8 mouse cellular contexts compared by ENCODE assay signal in the genomic region with DNA sequence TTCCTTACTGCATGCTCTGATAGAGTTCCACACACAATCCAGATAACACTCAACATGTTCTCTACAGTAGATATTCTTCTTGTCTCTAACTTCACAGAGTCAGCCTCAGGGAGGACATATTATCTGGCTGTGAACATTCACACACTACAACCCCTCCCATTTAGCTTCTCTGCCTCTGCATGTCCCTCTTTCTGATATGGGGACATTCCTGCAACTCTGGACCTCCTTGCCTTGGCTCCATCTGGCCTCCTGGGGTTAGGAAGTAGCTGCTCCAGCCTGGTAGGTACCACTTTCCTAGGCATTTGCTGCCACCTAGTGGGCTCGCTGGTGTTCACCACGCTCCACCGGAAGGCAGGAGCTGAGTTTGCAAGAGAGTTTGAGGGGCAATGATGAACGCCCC. TPM values are rescaled to one million over a fixed set of nuclear protein-coding genes. Genes with fewer than 3 reads are reported as not detected.
DNase-seq lines count a peak whose midpoint lies in the region; TF ChIP-seq lines count a peak whose summit lies in the region.

No protein-coding gene starts in this region.

- H3K4me3 ChIP-seq in cerebellum, adult 2 months (replicated peaks; ENCODE audit: insufficient read depth, low read depth, low read length): no peak overlapping the region
- no peak overlapping the region for H3K4me3 ChIP-seq in hindbrain, embryonic 10.5 days

- peaks cover 13% of the 10 kb centered on the region for H3K36me3 ChIP-seq in hindbrain, embryonic 10.5 days

- H3K9me3 ChIP-seq in hindbrain, embryonic 10.5 days: no peaks in the 10 kb centered on the region

- DNase-seq in Muller cell, postnatal 12 days (ENCODE audit: inconsistent ontology term): peak; percentile 69
- peak; percentile 77 to 83 for DNase-seq in cerebellum, adult 2 months
- DNase-seq in forelimb bud, embryonic 11.5 days (ENCODE audit: low read depth, low spot score): peak; percentile 88
- DNase-seq in hindbrain, embryonic 10.5 days (ENCODE audit: low spot score): peak; percentile 88
- peak; percentile 73 for DNase-seq in layer of hippocampus, adult 9-11 months
- peak; percentile 68 for DNase-seq in lung, postnatal 25 days (ENCODE audit: low spot score)
- DNase-seq in retina, postnatal 7 days (ENCODE audit: low read depth, low spot score): peak; percentile 71
- peak; percentile 75 for DNase-seq in urinary bladder, postnatal 25 days (ENCODE audit: low spot score)

- no peak overlapping the region for H3K27ac ChIP-seq in cerebellum, adult 2 months (ENCODE audit: insufficient read depth, low read length)
- no peak overlapping the region for H3K27ac ChIP-seq in hindbrain, embryonic 10.5 days

- 0% methylated on average over 4 of the region's 4 CpGs for WGBS in cerebellum, adult 2 months
- 2% methylated on average over 4 of the region's 4 CpGs for WGBS in hindbrain, embryonic 10.5 days

- peak; percentile 99 for TF ChIP-seq CTCF in cerebellum, adult 2 months (IDR thresholded peaks at IDR 0.05; ENCODE audit: borderline replicate concordance, insufficient read depth, low read depth, low read length)

- TF ChIP-seq POLR2A in cerebellum, adult 2 months (IDR thresholded peaks at IDR 0.05; ENCODE audit: borderline replicate concordance, insufficient read depth, low read length): no peak

- no peaks in the 10 kb centered on the region for H3K27me3 ChIP-seq in cerebellum, adult 2 months (ENCODE audit: control insufficient read depth, insufficient read depth, low read length)
- H3K27me3 ChIP-seq in hindbrain, embryonic 10.5 days (ENCODE audit: insufficient read depth, poor library complexity, severe bottlenecking): no peaks in the 10 kb centered on the region

- H3K4me1 ChIP-seq in cerebellum, adult 2 months (ENCODE audit: control insufficient read depth, insufficient read depth, low read length): peaks cover 2% of the 10 kb centered on the region; the same call in 1 of the 2 replicates
- H3K4me1 ChIP-seq in hindbrain, embryonic 10.5 days (replicated peaks): peaks cover 37% of the 10 kb centered on the region

RNA-seq across cellular contexts. Expression of a gene that starts 14.5 kb away (rescaled TPM):
- 1,631 and 1,702 TPM in 2 replicates for polyA plus RNA-seq in cerebellum, adult 2 months (2012; rRNA removed)
- 430 and 455 TPM in 2 replicates for polyA plus RNA-seq in hindbrain, embryonic 10.5 days (2016; fragmentation: Nextera tagmentation; extraction: Ambion mirVana)
